ENCODE assay signal across 8 mouse cellular contexts in the genomic region with DNA sequence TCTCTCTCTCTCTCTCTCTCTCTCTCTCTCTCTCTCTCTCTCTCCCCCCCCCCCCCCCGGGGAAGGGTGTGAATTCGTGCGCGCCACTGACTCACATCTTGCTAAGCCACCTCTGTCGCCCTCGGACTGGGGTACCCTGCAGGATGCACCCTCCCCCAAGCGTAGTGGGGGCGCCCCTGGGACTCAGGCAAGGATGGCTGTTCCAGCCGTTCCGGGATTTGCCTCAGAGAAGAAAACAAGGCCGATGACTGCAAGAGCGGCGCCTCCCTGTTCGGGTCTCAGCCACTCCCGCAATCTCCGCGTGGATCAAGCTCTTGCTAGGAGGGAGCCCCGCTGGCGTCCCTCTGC. TPM values are rescaled to one million over a fixed set of nuclear protein-coding genes. Genes with fewer than 3 reads are reported as not detected.
A peak's percentile ranks its signal among the peaks of the same experiment; 100 is the strongest.
DNase-seq lines count a peak whose midpoint lies in the region; ATAC-seq and TF ChIP-seq lines count a peak whose summit lies in the region.

No protein-coding gene starts in this region.

- H3K27ac ChIP-seq in kidney, embryonic 14.5 days (ENCODE audit: low read depth, low read length) = peak overlapping the region; percentile 91
- peak overlapping the region; percentile 44; the same call in 1 of the 2 replicates for H3K27ac ChIP-seq in forebrain, embryonic 13.5 days
- peak overlapping the region; percentile 92 for H3K27ac ChIP-seq in kidney, postnatal 0 days
- peak overlapping the region; percentile 92 for H3K27ac ChIP-seq in midbrain, embryonic 10.5 days (replicated peaks)

- H3K4me3 ChIP-seq in kidney, embryonic 14.5 days (ENCODE audit: low read length) = peak overlapping the region; percentile 46
- H3K4me3 ChIP-seq in forebrain, embryonic 13.5 days = peak overlapping the region; percentile 42
- peak overlapping the region; percentile 39 for H3K4me3 ChIP-seq in kidney, postnatal 0 days (replicated peaks; ENCODE audit: low read depth, low read length)
- peak overlapping the region; percentile 60 for H3K4me3 ChIP-seq in midbrain, embryonic 10.5 days

- no peak for TF ChIP-seq CTCF in kidney, postnatal 0 days (IDR thresholded peaks at IDR 0.05; ENCODE audit: low read depth)

- 5% methylated on average over 18 of the region's 19 CpGs for WGBS in kidney, embryonic 14.5 days
- no CpG with 5 or more reads among the region's 19 CpGs for WGBS in forebrain, embryonic 13.5 days
- 14% methylated on average over 17 of the region's 19 CpGs for WGBS in kidney, postnatal 0 days
- WGBS in midbrain, embryonic 10.5 days = 4% methylated on average over 18 of the region's 19 CpGs

- H3K4me1 ChIP-seq in kidney, embryonic 14.5 days (ENCODE audit: control insufficient read depth, insufficient read depth, low read length) = peaks cover 21% of the 10 kb centered on the region
- peaks cover 36% of the 10 kb centered on the region for H3K4me1 ChIP-seq in forebrain, embryonic 13.5 days
- 0 out of 2 replicates have a peak, but pooled peaks cover 5% of the 10 kb centered on the region for H3K4me1 ChIP-seq in kidney, postnatal 0 days (replicated peaks; ENCODE audit: insufficient read depth, low read length)
- peaks cover 56% of the 10 kb centered on the region for H3K4me1 ChIP-seq in midbrain, embryonic 10.5 days

- H3K36me3 ChIP-seq in kidney, embryonic 14.5 days (ENCODE audit: control insufficient read depth, insufficient read depth, low read length) = no peaks in the 10 kb centered on the region
- no peaks in the 10 kb centered on the region for H3K36me3 ChIP-seq in forebrain, embryonic 13.5 days (ENCODE audit: poor library complexity, severe bottlenecking)
- H3K36me3 ChIP-seq in kidney, postnatal 0 days (ENCODE audit: insufficient read depth, low read length) = no peaks in the 10 kb centered on the region
- no peaks in the 10 kb centered on the region for H3K36me3 ChIP-seq in midbrain, embryonic 10.5 days

- DNase-seq in kidney, adult 8-10 months = no peak
- DNase-seq in R1 (ENCODE audit: low read depth, low spot score) = peak; percentile 23
- no peak for DNase-seq in kidney, postnatal 0 days (ENCODE audit: low spot score)
- DNase-seq in midbrain, embryonic 10.5 days (ENCODE audit: low spot score) = peak; percentile 48
- DNase-seq in spleen, postnatal 4 days (ENCODE audit: low spot score in 2 of 2) = peak; percentile 24 to 65
- no peak for DNase-seq in adipocyte (ENCODE audit: low spot score)

- H3K4me2 ChIP-seq in kidney, embryonic 14.5 days (replicated peaks; ENCODE audit: low read depth, low read length) = peak overlapping the region; percentile 59
- H3K4me2 ChIP-seq in forebrain, embryonic 13.5 days = peak overlapping the region; percentile 65
- H3K4me2 ChIP-seq in kidney, postnatal 0 days (ENCODE audit: low read length) = peak overlapping the region; percentile 69

- peak overlapping the region; percentile 70 for H3K9ac ChIP-seq in kidney, embryonic 14.5 days (ENCODE audit: low read depth, low read length)
- H3K9ac ChIP-seq in forebrain, embryonic 13.5 days = peak overlapping the region; percentile 71
- peak overlapping the region; percentile 67 for H3K9ac ChIP-seq in kidney, postnatal 0 days (ENCODE audit: low read depth, low read length)

- H3K9me3 ChIP-seq in kidney, embryonic 14.5 days (ENCODE audit: control insufficient read depth, low read length) = no peaks in the 10 kb centered on the region
- no peaks in the 10 kb centered on the region for H3K9me3 ChIP-seq in forebrain, embryonic 13.5 days (replicated peaks)
- H3K9me3 ChIP-seq in kidney, postnatal 0 days (replicated peaks; ENCODE audit: low read length) = no peaks in the 10 kb centered on the region
- no peaks in the 10 kb centered on the region for H3K9me3 ChIP-seq in midbrain, embryonic 10.5 days (replicated peaks)

- ATAC-seq in kidney, embryonic 14.5 days (ENCODE audit: low FRiP score, low TSS enrichment) = peak; percentile 17; the same call in 1 of the 2 replicates
- peak; percentile 50 for ATAC-seq in forebrain, embryonic 13.5 days
- ATAC-seq in kidney, postnatal 0 days (replicated peaks; ENCODE audit: low FRiP score, low read depth) = peak; percentile 11

- H3K27me3 ChIP-seq in kidney, embryonic 14.5 days (ENCODE audit: control insufficient read depth, insufficient read depth, low read length) = peaks cover 21% of the 10 kb centered on the region
- H3K27me3 ChIP-seq in forebrain, embryonic 13.5 days = peaks cover 62% of the 10 kb centered on the region
- H3K27me3 ChIP-seq in kidney, postnatal 0 days (ENCODE audit: insufficient read depth, low read length) = no peaks in the 10 kb centered on the region
- H3K27me3 ChIP-seq in midbrain, embryonic 10.5 days (ENCODE audit: low read depth, poor library complexity, severe bottlenecking) = peaks cover 75% of the 10 kb centered on the region

RNA-seq across cellular contexts. Expression of a gene that starts 0.6 kb away (rescaled TPM):
- polyA plus RNA-seq in kidney, embryonic 14.5 days (2014; fragmentation: Nextera tagmentation; extraction: Ambion mirVana) = 16.3 and 24.1 TPM in 2 replicates
- 16.2 and 18.8 TPM in 2 replicates for polyA plus RNA-seq in forebrain, embryonic 13.5 days (2015; fragmentation: Nextera tagmentation; extraction: Ambion mirVana)
- polyA plus RNA-seq in kidney, postnatal 0 days (2015; fragmentation: Nextera tagmentation; extraction: Ambion mirVana) = 12.2 and 12.8 TPM in 2 replicates
- polyA plus RNA-seq in midbrain, embryonic 10.5 days (2016; fragmentation: Nextera tagmentation; extraction: Ambion mirVana) = 17.9 and 22.4 TPM in 2 replicates

Comparison
In these comparisons a context has a peak if more than half of its experiments do, and no peak if none do; other contexts are left out.
1. DNase-seq: peak in R1 (single experiment), midbrain, embryonic 10.5 days (single experiment) and spleen, postnatal 4 days (2 of 2); none in kidney, adult 8-10 months (0 of 2), kidney, postnatal 0 days (single experiment) and adipocyte (single experiment).
2. Peak in every context shown above with its lines, with median percentiles within 50 percentile points of each other: ATAC-seq, H3K27ac ChIP-seq, H3K4me2 ChIP-seq, H3K4me3 ChIP-seq and H3K9ac ChIP-seq.